Mouse (Mus musculus) liver, adult 2 months (tissue): ENCODE data around the gene Lats1.

Experiments
- CTCF ChIP-seq: fragments of 200-500 bp; IDR thresholded peaks from 2 replicates; pipeline ENCODE4 v1.5.1; 2011; ENCODE audit warnings: low read depth, low read length, control low read depth
- POLR2A ChIP-seq: fragments of 200-500 bp; IDR thresholded peaks from 2 replicates; pipeline ENCODE4 v1.6.1; 2011; ENCODE audit warnings: low read length, control low read depth; ENCODE audit not compliant: insufficient read depth; ENCODE audit errors: extremely low read depth

DNA sequence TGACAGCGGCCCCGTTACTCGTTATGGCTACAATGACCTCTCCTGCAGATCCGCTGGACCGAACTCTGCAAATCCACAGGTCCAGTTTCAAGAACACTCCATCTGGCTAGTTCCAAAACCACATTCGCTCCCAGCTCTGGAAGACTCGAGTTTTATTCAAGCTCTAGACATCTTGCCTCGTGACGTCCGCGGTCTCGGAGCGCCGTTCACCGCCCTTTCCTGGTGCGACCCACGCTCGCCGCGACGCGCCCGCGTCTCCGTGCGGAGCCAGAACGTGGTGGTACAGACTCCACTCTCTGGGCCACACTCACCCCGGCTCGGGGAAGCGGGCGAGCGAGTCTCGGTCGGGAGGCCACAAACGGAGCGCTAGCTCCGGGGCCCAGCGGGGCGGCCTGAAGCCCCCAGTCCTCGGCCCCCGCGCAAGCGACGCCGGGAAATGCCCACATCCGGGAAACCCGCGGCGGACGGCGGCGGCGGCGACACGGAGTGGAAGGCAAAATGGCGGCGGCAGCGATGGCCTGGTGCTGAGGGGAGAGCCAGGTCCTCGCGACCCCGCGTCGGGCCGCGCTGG is at the start of gene Lats1, which contains the start of gene Pcmt1:
- TF ChIP-seq POLR2A, result peak; percentile 54; the same call in 1 of the 2 replicates
- TF ChIP-seq CTCF, result no peak
